Mouse (Mus musculus): ENCODE data around the gene Prx. TPM values are rescaled to one million over a fixed set of nuclear protein-coding genes. Genes with fewer than 3 reads are reported as not detected.

The Prx gene
- polyA plus RNA-seq, 1 experiment from 2014 or later, result 0.43 TPM

GRCm38 (mm10) chr7:27538797-27539196, 39.7 kb downstream of the Prx start:
- Histone ChIP-seq H3K9ac (replicated peaks; ENCODE audit: low read depth, low read length) (no peak overlapping the region), H3K9me3 (ENCODE audit: control insufficient read depth, low read length) (no peaks in the 10 kb centered on the region), H3K27me3 (ENCODE audit: control insufficient read depth, insufficient read depth, low read length) (no peaks in the 10 kb centered on the region), H3K4me3 (ENCODE audit: low read depth, low read length) (no peak overlapping the region), H3K4me2 (ENCODE audit: low read depth, low read length) (no peak overlapping the region), H3K27ac (ENCODE audit: low read depth, low read length) (no peak overlapping the region), H3K36me3 (ENCODE audit: control insufficient read depth, insufficient read depth, low read length) (peaks cover 19% of the 10 kb centered on the region; the same call in 1 of the 2 replicates), H3K4me1 (ENCODE audit: control insufficient read depth, insufficient read depth, low read length) (peaks cover 6% of the 10 kb centered on the region)
- 95% methylated on average over 2 of the region's 2 CpGs for WGBS
- ATAC-seq (ENCODE audit: low read depth), result no peak

GRCm38 (mm10) chr7:27540521-27540920, 41.4 kb downstream of the Prx start:
- Histone ChIP-seq H3K4me2 (ENCODE audit: low read depth, low read length) (no peak overlapping the region), H3K36me3 (ENCODE audit: control insufficient read depth, insufficient read depth, low read length) (peaks cover 19% of the 10 kb centered on the region; the same call in 1 of the 2 replicates), H3K4me3 (ENCODE audit: low read depth, low read length) (no peak overlapping the region), H3K4me1 (ENCODE audit: control insufficient read depth, insufficient read depth, low read length) (peaks cover 6% of the 10 kb centered on the region), H3K27me3 (ENCODE audit: control insufficient read depth, insufficient read depth, low read length) (no peaks in the 10 kb centered on the region), H3K9me3 (ENCODE audit: control insufficient read depth, low read length) (no peaks in the 10 kb centered on the region), H3K9ac (replicated peaks; ENCODE audit: low read depth, low read length) (no peak overlapping the region), H3K27ac (ENCODE audit: low read depth, low read length) (no peak overlapping the region)
- no peak for ATAC-seq (ENCODE audit: low read depth)
- WGBS, result 83% methylated on average over 2 of the region's 2 CpGs

- H3K36me3 ChIP-seq (ENCODE audit: control insufficient read depth, insufficient read depth, low read length), result peaks cover 19% of the 10 kb centered on the region; the same call in 1 of the 2 replicates
- WGBS, result 89% methylated on average over 6 of the region's 6 CpGs
- peaks cover 6% of the 10 kb centered on the region for H3K4me1 ChIP-seq (ENCODE audit: control insufficient read depth, insufficient read depth, low read length)
- H3K4me2 ChIP-seq (ENCODE audit: low read depth, low read length), result peak overlapping the region; percentile 78; the same call in 1 of the 2 replicates
- no peak overlapping the region for H3K9ac ChIP-seq (replicated peaks; ENCODE audit: low read depth, low read length)
- no peaks in the 10 kb centered on the region for H3K27me3 ChIP-seq (ENCODE audit: control insufficient read depth, insufficient read depth, low read length)
- no peak overlapping the region for H3K4me3 ChIP-seq (ENCODE audit: low read depth, low read length)
- H3K9me3 ChIP-seq (ENCODE audit: control insufficient read depth, low read length), result no peaks in the 10 kb centered on the region
- ATAC-seq (ENCODE audit: low read depth), result no peak
- no peak overlapping the region for H3K27ac ChIP-seq (ENCODE audit: low read depth, low read length)
These were observed 41.8 kb downstream of the Prx start for GRCm38 (mm10) chr7:27540935-27541334.

GRCm38 (mm10) chr7:27541431-27541830, 42.3 kb downstream of the Prx start:
- H3K27ac ChIP-seq (ENCODE audit: low read depth, low read length), result no peak overlapping the region
- H3K27me3 ChIP-seq (ENCODE audit: control insufficient read depth, insufficient read depth, low read length), result no peaks in the 10 kb centered on the region

GRCm38 (mm10) chr7:27541922-27542321, 42.8 kb downstream of the Prx start:
- H3K27ac ChIP-seq (ENCODE audit: low read depth, low read length), result no peak overlapping the region
- 0 out of 2 replicates have a peak, but pooled peaks have one; percentile 2 for ATAC-seq (ENCODE audit: low read depth)
- WGBS, result 59% methylated on average over 5 of the region's 5 CpGs

More at GRCm38 (mm10) chr7:27541431-27541830, 42.3 kb downstream of the Prx start:
- Histone ChIP-seq H3K4me2 (ENCODE audit: low read depth, low read length) (peak overlapping the region; percentile 78), H3K9me3 (ENCODE audit: control insufficient read depth, low read length) (no peaks in the 10 kb centered on the region), H3K4me3 (ENCODE audit: low read depth, low read length) (peak overlapping the region; percentile 52), H3K4me1 (ENCODE audit: control insufficient read depth, insufficient read depth, low read length) (peaks cover 6% of the 10 kb centered on the region), H3K36me3 (ENCODE audit: control insufficient read depth, insufficient read depth, low read length) (peaks cover 15% of the 10 kb centered on the region; the same call in 1 of the 2 replicates), H3K9ac (replicated peaks; ENCODE audit: low read depth, low read length) (peak overlapping the region; percentile 63; the same call in 1 of the 2 replicates)
- ATAC-seq (ENCODE audit: low read depth), result peak; percentile 33
- 58% methylated on average over 16 of the region's 16 CpGs for WGBS

GRCm38 (mm10) chr7:27542392-27543033, 43.4 kb downstream of the Prx start:
- Histone ChIP-seq H3K36me3 (ENCODE audit: control insufficient read depth, insufficient read depth, low read length) (peaks cover 9% of the 10 kb centered on the region; the same call in 1 of the 2 replicates), H3K4me2 (ENCODE audit: low read depth, low read length) (peak overlapping the region; percentile 78), H3K9me3 (ENCODE audit: control insufficient read depth, low read length) (no peaks in the 10 kb centered on the region), H3K27me3 (ENCODE audit: control insufficient read depth, insufficient read depth, low read length) (no peaks in the 10 kb centered on the region), H3K4me1 (ENCODE audit: control insufficient read depth, insufficient read depth, low read length) (peaks cover 6% of the 10 kb centered on the region), H3K4me3 (ENCODE audit: low read depth, low read length) (peak overlapping the region; percentile 52), H3K27ac (ENCODE audit: low read depth, low read length) (no peak overlapping the region), H3K9ac (replicated peaks; ENCODE audit: low read depth, low read length) (peak overlapping the region; percentile 63)
- WGBS, result 2% methylated on average over 30 of the region's 30 CpGs
- peak; percentile 94 for ATAC-seq (ENCODE audit: low read depth)

More at GRCm38 (mm10) chr7:27541922-27542321, 42.8 kb downstream of the Prx start:
- no peaks in the 10 kb centered on the region for H3K27me3 ChIP-seq (ENCODE audit: control insufficient read depth, insufficient read depth, low read length)
- peak overlapping the region; percentile 78 for H3K4me2 ChIP-seq (ENCODE audit: low read depth, low read length)
- H3K4me1 ChIP-seq (ENCODE audit: control insufficient read depth, insufficient read depth, low read length), result peaks cover 6% of the 10 kb centered on the region
- peaks cover 15% of the 10 kb centered on the region; the same call in 1 of the 2 replicates for H3K36me3 ChIP-seq (ENCODE audit: control insufficient read depth, insufficient read depth, low read length)
- H3K4me3 ChIP-seq (ENCODE audit: low read depth, low read length), result peak overlapping the region; percentile 52
- H3K9me3 ChIP-seq (ENCODE audit: control insufficient read depth, low read length), result no peaks in the 10 kb centered on the region
- peak overlapping the region; percentile 63 for H3K9ac ChIP-seq (replicated peaks; ENCODE audit: low read depth, low read length)

- peak overlapping the region; percentile 52 for H3K4me3 ChIP-seq (ENCODE audit: low read depth, low read length)
- H3K9ac ChIP-seq (replicated peaks; ENCODE audit: low read depth, low read length), result peak overlapping the region; percentile 63; the same call in 1 of the 2 replicates
- 53% methylated on average over 6 of the region's 6 CpGs for WGBS
- ATAC-seq (ENCODE audit: low read depth), result peak; percentile 9; the same call in 1 of the 2 replicates
- H3K4me1 ChIP-seq (ENCODE audit: control insufficient read depth, insufficient read depth, low read length), result peaks cover 6% of the 10 kb centered on the region
- no peaks in the 10 kb centered on the region for H3K27me3 ChIP-seq (ENCODE audit: control insufficient read depth, insufficient read depth, low read length)
- peak overlapping the region; percentile 78 for H3K4me2 ChIP-seq (ENCODE audit: low read depth, low read length)
- peaks cover 5% of the 10 kb centered on the region; the same call in 1 of the 2 replicates for H3K36me3 ChIP-seq (ENCODE audit: control insufficient read depth, insufficient read depth, low read length)
- no peak overlapping the region for H3K27ac ChIP-seq (ENCODE audit: low read depth, low read length)
- no peaks in the 10 kb centered on the region for H3K9me3 ChIP-seq (ENCODE audit: control insufficient read depth, low read length)
These were observed 43.9 kb downstream of the Prx start for GRCm38 (mm10) chr7:27543065-27543464.

GRCm38 (mm10) chr7:27543851-27544250, 44.7 kb downstream of the Prx start:
- H3K4me2 ChIP-seq (ENCODE audit: low read depth, low read length), result no peak overlapping the region
- H3K36me3 ChIP-seq (ENCODE audit: control insufficient read depth, insufficient read depth, low read length), result peaks cover 5% of the 10 kb centered on the region; the same call in 1 of the 2 replicates
- 89% methylated on average over 4 of the region's 4 CpGs for WGBS
- H3K9ac ChIP-seq (replicated peaks; ENCODE audit: low read depth, low read length), result no peak overlapping the region
- H3K9me3 ChIP-seq (ENCODE audit: control insufficient read depth, low read length), result no peaks in the 10 kb centered on the region
- no peak overlapping the region for H3K27ac ChIP-seq (ENCODE audit: low read depth, low read length)
- no peak for ATAC-seq (ENCODE audit: low read depth)
- H3K4me1 ChIP-seq (ENCODE audit: control insufficient read depth, insufficient read depth, low read length), result peaks cover 6% of the 10 kb centered on the region
- H3K27me3 ChIP-seq (ENCODE audit: control insufficient read depth, insufficient read depth, low read length), result no peaks in the 10 kb centered on the region
- H3K4me3 ChIP-seq (ENCODE audit: low read depth, low read length), result no peak overlapping the region

- H3K4me3 ChIP-seq (ENCODE audit: low read depth, low read length), result no peak overlapping the region
- 88% methylated on average over 12 of the region's 12 CpGs for WGBS
- no peak overlapping the region for H3K9ac ChIP-seq (replicated peaks; ENCODE audit: low read depth, low read length)
These were observed 45.7 kb downstream of the Prx start for GRCm38 (mm10) chr7:27544675-27545370.

More at GRCm38 (mm10) chr7:27544675-27545370, 45.7 kb downstream of the Prx start:
- H3K4me1 ChIP-seq (ENCODE audit: control insufficient read depth, insufficient read depth, low read length), result peaks cover 6% of the 10 kb centered on the region
- H3K9me3 ChIP-seq (ENCODE audit: control insufficient read depth, low read length), result no peaks in the 10 kb centered on the region
- H3K27me3 ChIP-seq (ENCODE audit: control insufficient read depth, insufficient read depth, low read length), result no peaks in the 10 kb centered on the region
- no peak for ATAC-seq (ENCODE audit: low read depth)
- H3K36me3 ChIP-seq (ENCODE audit: control insufficient read depth, insufficient read depth, low read length), result peaks cover 5% of the 10 kb centered on the region; the same call in 1 of the 2 replicates
- H3K4me2 ChIP-seq (ENCODE audit: low read depth, low read length), result no peak overlapping the region
- H3K27ac ChIP-seq (ENCODE audit: low read depth, low read length), result no peak overlapping the region

Measured in neural tube, embryonic 14.5 days (tissue).